In the genomic region with DNA sequence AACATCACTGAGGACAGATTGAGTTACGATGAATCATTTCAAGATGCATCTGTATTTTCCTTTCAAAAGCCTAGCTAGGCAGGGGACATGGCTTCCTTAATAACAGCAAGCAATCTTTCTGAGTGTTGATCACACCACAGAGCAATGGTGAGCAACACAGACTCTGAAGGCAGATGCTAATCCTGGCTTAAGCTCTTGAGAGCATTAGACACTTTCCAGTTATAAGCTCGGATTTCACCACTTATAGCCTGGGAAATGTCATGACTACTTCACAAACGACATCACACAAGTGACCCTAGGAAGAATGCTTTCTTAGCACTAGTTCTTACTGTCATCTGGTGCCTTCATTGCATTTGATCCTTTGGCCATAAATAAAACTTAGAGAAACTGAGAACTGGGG, we compare ENCODE assay signal across 30 mouse cellular contexts. TPM values are rescaled to one million over a fixed set of nuclear protein-coding genes. Genes with fewer than 3 reads are reported as not detected.
"Had no signal": no experiment of that assay in that cellular context is flagged by ENCODE, and none has a peak within 500 bp of the region (broad histone marks: within the 10 kb centered on the region; RNA-seq: fewer than 3 reads in every experiment).

No protein-coding gene starts in this region.

- H3K36me3 ChIP-seq: heart, embryonic 10.5 days; heart, embryonic 12.5 days; hindbrain, embryonic 10.5 days; hindbrain, embryonic 12.5 days; intestine, embryonic 15.5 days; limb, embryonic 10.5 days; limb, embryonic 12.5 days; liver, embryonic 13.5 days had no signal

- H3K4me3 ChIP-seq: heart, embryonic 10.5 days; heart, embryonic 12.5 days; hindbrain, embryonic 10.5 days; hindbrain, embryonic 12.5 days; intestine, embryonic 15.5 days; left cerebral cortex, adult 2 months; limb, embryonic 10.5 days; limb, embryonic 12.5 days; liver, embryonic 13.5 days had no signal

- H3K9ac ChIP-seq: heart, embryonic 12.5 days; hindbrain, embryonic 12.5 days; hindbrain, embryonic 14.5 days; intestine, embryonic 15.5 days; limb, embryonic 12.5 days; liver, embryonic 13.5 days had no signal

- H3K9me3 ChIP-seq: heart, embryonic 10.5 days; heart, embryonic 12.5 days; hindbrain, embryonic 10.5 days; hindbrain, embryonic 12.5 days; intestine, embryonic 15.5 days; limb, embryonic 10.5 days; limb, embryonic 12.5 days; liver, embryonic 13.5 days had no signal

- H3K27ac ChIP-seq: heart, embryonic 10.5 days; hindbrain, embryonic 10.5 days; hindbrain, embryonic 12.5 days; hindbrain, embryonic 14.5 days; intestine, embryonic 15.5 days; left cerebral cortex, adult 2 months; limb, embryonic 10.5 days; limb, embryonic 12.5 days; liver, embryonic 13.5 days had no signal

- H3K4me1 ChIP-seq: heart, embryonic 10.5 days; heart, embryonic 12.5 days; hindbrain, embryonic 10.5 days; hindbrain, embryonic 12.5 days; intestine, embryonic 15.5 days; limb, embryonic 10.5 days; limb, embryonic 12.5 days; liver, embryonic 13.5 days had no signal

- DNase-seq: gastrocnemius, postnatal 25 days; heart, adult 18-20 months; heart, postnatal 10 days; heart, postnatal 4 days; kidney, adult 18-20 months; kidney, adult 8-10 months; kidney, postnatal 10 days; kidney, postnatal 25 days; kidney, postnatal 4 days; layer of hippocampus, adult 9-11 months; layer of hippocampus, postnatal 36 days; liver; liver, embryonic 13.5 days had no signal

- H3K27me3 ChIP-seq: heart, embryonic 12.5 days; hindbrain, embryonic 12.5 days; intestine, embryonic 15.5 days; limb, embryonic 12.5 days; liver, embryonic 13.5 days had no signal

- H3K4me2 ChIP-seq: heart, embryonic 12.5 days; hindbrain, embryonic 12.5 days; hindbrain, embryonic 14.5 days; intestine, embryonic 15.5 days; limb, embryonic 12.5 days; liver, embryonic 11.5 days; liver, embryonic 13.5 days had no signal

- ATAC-seq: hindbrain, embryonic 16.5 days; inflammation-experienced regulatory T-cells, adult 6 months; intestine, embryonic 15.5 days; intestine, postnatal 0 days had no signal

RNA-seq across cellular contexts. Expression of a gene that starts 4.5 kb away (rescaled TPM):
- polyA plus RNA-seq: heart, embryonic 12.5 days; hindbrain, embryonic 10.5 days; hindbrain, embryonic 12.5 days; hindbrain, embryonic 14.5 days; hindbrain, embryonic 16.5 days; inflammation-experienced regulatory T-cells, adult 6 months; limb, embryonic 12.5 days; liver, embryonic 11.5 days; liver, embryonic 13.5 days had no signal

RNA-seq across cellular contexts. Expression of a gene that starts 53.2 kb away (rescaled TPM):
- polyA plus RNA-seq: heart, embryonic 12.5 days; heart, embryonic 14.5 days; hindbrain, embryonic 10.5 days; hindbrain, embryonic 12.5 days; hindbrain, embryonic 14.5 days; hindbrain, embryonic 16.5 days; inflammation-experienced regulatory T-cells, adult 6 months; intestine, embryonic 15.5 days; kidney, embryonic 14.5 days; kidney, embryonic 16.5 days; limb, embryonic 10.5 days; limb, embryonic 12.5 days; limb, embryonic 14.5 days; liver, embryonic 11.5 days; liver, embryonic 13.5 days had no signal
